Mouse (Mus musculus): Measurements from ENCODE around the gene Med26.

DNA sequence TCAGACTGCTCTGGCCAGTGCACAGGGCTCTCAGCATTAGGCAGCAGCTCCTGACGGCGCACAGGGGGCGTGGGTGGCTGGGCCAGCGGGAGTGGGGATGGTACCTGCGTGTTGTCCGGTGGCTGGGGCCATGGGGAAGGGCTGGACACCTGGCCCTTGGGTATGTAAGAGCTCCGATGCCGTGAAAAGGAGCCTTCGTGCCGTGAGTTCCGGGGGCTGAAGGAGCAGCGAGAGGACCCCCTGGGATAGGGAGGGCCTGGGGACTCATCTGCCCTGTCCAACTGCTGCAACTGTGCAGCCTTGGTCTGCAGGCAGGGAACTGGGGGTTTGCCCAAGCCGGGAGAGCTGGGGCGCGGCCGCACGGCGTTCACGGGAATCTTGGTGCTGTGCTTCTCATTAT lies 51.9 kb downstream of the Med26 start:
- no peak for TF ChIP-seq CTCF (IDR thresholded peaks at IDR 0.05; ENCODE audit: extremely low read depth, insufficient read depth, insufficient read length, insufficient replicate concordance)
- TF ChIP-seq POLR2A (IDR thresholded peaks at IDR 0.05; ENCODE audit: low read depth, low read length): no peak

Measured in spleen, adult 2 months (tissue).